Mouse (Mus musculus): ENCODE measurements around the gene Aftph. TPM values are rescaled to one million over a fixed set of nuclear protein-coding genes. Genes with fewer than 3 reads are reported as not detected.

Gene Aftph
- polyA plus RNA-seq, 1 experiment from 2014 or later: 21.2 TPM

DNA sequence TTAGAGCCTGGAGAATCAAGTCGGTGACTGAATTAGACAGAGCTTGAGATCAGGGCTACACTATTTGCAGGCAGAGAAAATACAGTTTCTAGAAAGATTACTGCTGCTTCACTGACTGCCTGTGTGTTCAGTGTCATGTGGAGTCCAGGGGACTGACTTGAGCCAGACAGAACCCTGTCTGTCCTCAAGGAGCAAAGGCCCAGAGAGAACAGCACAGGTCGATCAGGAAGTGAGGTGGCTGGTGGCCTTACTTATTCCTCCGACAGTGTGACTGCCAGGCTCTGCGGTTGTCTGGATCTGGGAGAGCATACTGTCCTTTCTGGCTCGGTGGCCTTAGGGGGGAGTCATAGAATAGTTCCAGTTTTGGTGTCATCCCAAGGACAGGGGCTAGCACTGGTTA is 60.6 kb downstream of the Aftph start:
- no peak overlapping the region for H3K27ac ChIP-seq (ENCODE audit: low read length)
- no peak overlapping the region for H3K9ac ChIP-seq (ENCODE audit: low read depth, low read length)
- no peak overlapping the region for H3K4me3 ChIP-seq (ENCODE audit: low read length)
- no peaks in the 10 kb centered on the region for H3K4me1 ChIP-seq (ENCODE audit: control insufficient read depth, insufficient read depth, low read length)
- no peaks in the 10 kb centered on the region for H3K9me3 ChIP-seq (ENCODE audit: control insufficient read depth, low read length)
- no peaks in the 10 kb centered on the region for H3K36me3 ChIP-seq (ENCODE audit: control insufficient read depth, insufficient read depth, low read length)
- no peak overlapping the region for H3K4me2 ChIP-seq (ENCODE audit: low read depth, low read length)
- ATAC-seq: no peak
- no peaks in the 10 kb centered on the region for H3K27me3 ChIP-seq (replicated peaks; ENCODE audit: control insufficient read depth, insufficient read depth, low read length)
- WGBS: 91% methylated on average over 5 of the region's 5 CpGs

DNA sequence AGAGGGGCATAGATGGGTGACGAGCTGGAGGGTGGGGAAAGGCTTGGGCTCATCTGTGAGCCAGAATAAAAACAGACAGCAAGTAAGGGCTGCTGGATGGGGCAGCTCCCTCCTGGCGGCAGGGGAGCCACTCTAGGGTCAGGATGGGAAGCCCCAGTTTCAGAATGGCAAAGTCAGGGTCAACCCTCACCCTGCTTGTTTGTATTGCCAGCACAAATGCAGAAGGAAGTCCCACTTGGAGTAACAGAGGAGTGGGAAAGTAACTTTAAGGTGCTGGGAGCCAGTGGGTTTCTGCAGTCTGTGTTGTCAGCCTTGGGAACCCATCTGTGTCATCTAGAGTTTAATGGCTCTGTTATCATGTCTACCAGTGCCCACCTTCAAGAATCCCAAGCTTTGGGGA is 62.0 kb downstream of the Aftph start:
- no peaks in the 10 kb centered on the region for H3K4me1 ChIP-seq (ENCODE audit: control insufficient read depth, insufficient read depth, low read length)
- no peak for ATAC-seq
- H3K27me3 ChIP-seq (replicated peaks; ENCODE audit: control insufficient read depth, insufficient read depth, low read length): no peaks in the 10 kb centered on the region
- WGBS: 70% methylated on average over 2 of the region's 2 CpGs
- H3K4me2 ChIP-seq (ENCODE audit: low read depth, low read length): no peak overlapping the region
- no peak overlapping the region for H3K4me3 ChIP-seq (ENCODE audit: low read length)
- no peaks in the 10 kb centered on the region for H3K9me3 ChIP-seq (ENCODE audit: control insufficient read depth, low read length)
- no peaks in the 10 kb centered on the region for H3K36me3 ChIP-seq (ENCODE audit: control insufficient read depth, insufficient read depth, low read length)
- H3K27ac ChIP-seq (ENCODE audit: low read length): no peak overlapping the region
- no peak overlapping the region for H3K9ac ChIP-seq (ENCODE audit: low read depth, low read length)

DNA sequence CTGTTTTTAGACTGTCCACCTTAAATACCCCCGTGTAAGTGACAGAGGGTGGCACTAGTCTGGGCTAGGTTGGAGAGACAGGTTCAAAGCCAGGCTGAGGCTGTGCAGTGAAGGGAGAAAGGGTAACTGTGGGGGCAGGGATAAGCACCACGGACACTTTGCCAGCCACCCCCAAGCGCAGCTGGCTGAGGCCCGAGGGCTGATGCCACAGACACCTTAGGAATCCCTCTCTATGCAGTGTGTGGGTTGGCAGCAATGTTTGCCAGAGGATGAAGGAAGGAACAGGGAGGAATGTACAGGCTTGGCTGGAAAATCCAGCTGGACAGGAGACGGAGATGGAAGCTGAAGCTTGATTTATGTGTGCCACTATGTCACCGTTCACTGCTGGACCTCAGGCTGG is 68.9 kb downstream of the Aftph start:
- H3K36me3 ChIP-seq (ENCODE audit: control insufficient read depth, insufficient read depth, low read length): no peaks in the 10 kb centered on the region
- no peak overlapping the region for H3K9ac ChIP-seq (ENCODE audit: low read depth, low read length)
- H3K9me3 ChIP-seq (ENCODE audit: control insufficient read depth, low read length): no peaks in the 10 kb centered on the region
- H3K27ac ChIP-seq (ENCODE audit: low read length): no peak overlapping the region
- H3K4me3 ChIP-seq (ENCODE audit: low read length): no peak overlapping the region
- no peak overlapping the region for H3K4me2 ChIP-seq (ENCODE audit: low read depth, low read length)
- H3K27me3 ChIP-seq (replicated peaks; ENCODE audit: control insufficient read depth, insufficient read depth, low read length): no peaks in the 10 kb centered on the region
- 74% methylated on average over 6 of the region's 6 CpGs for WGBS
- no peak for ATAC-seq
- no peaks in the 10 kb centered on the region for H3K4me1 ChIP-seq (ENCODE audit: control insufficient read depth, insufficient read depth, low read length)

DNA sequence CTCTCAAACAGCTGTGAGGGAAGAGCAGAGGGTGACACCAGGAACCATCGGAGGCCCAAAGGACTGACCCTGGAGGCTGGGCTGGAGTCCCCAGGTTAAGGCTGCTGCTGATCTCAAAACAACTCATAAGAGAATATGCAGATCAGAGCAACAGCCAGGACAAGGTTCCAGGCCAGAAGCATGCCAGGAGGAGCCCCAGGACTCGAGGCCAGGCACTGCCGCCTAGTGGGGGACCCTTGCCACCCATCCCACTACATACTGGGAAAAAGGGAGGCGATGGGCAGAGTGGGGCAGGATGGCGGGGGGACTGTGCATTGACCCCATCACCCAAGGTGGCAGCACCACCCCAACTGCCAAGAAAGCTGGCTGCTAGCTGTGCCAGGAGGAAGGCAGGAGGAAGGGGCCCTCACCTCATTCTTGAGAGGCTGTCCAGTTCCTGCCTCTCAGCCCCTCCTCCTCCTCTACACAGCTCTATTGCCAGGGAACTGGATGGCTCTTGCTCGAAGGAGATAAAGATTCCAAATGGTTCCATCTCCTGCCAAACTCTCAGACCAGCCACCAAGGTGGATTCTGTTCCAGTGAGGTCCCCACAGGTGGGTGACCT is 69.5 kb downstream of the Aftph start:
- no peak overlapping the region for H3K9ac ChIP-seq (ENCODE audit: low read depth, low read length)
- ATAC-seq: no peak
- no peaks in the 10 kb centered on the region for H3K27me3 ChIP-seq (replicated peaks; ENCODE audit: control insufficient read depth, insufficient read depth, low read length)
- 58% methylated on average over 6 of the region's 6 CpGs for WGBS
- H3K4me1 ChIP-seq (ENCODE audit: control insufficient read depth, insufficient read depth, low read length): no peaks in the 10 kb centered on the region
- no peak overlapping the region for H3K4me3 ChIP-seq (ENCODE audit: low read length)
- H3K4me2 ChIP-seq (ENCODE audit: low read depth, low read length): no peak overlapping the region
- H3K36me3 ChIP-seq (ENCODE audit: control insufficient read depth, insufficient read depth, low read length): no peaks in the 10 kb centered on the region
- no peaks in the 10 kb centered on the region for H3K9me3 ChIP-seq (ENCODE audit: control insufficient read depth, low read length)
- H3K27ac ChIP-seq (ENCODE audit: low read length): no peak overlapping the region

DNA sequence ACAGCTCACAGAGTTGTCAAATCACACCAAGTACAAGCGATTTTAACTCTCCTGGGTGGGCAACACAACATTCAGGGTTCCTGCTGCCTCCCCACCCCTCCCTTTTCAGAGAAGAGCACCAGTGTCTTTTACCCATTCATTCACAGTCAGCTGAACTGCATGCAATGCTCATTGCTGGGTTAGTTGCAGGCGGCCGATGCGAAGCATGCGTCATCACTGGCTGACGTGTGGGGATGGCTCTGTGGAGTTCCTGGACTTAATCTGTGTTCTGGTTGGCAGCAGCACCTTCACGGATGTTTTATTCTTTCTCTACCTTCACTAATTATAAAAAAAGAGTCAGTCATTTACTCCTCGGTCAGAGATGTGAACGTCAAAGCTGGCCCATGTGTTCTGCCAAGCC is 76.5 kb downstream of the Aftph start:
- Histone ChIP-seq H3K4me1 (ENCODE audit: control insufficient read depth, insufficient read depth, low read length) (no peaks in the 10 kb centered on the region), H3K9me3 (ENCODE audit: control insufficient read depth, low read length) (no peaks in the 10 kb centered on the region), H3K4me2 (ENCODE audit: low read depth, low read length) (no peak overlapping the region), H3K36me3 (ENCODE audit: control insufficient read depth, insufficient read depth, low read length) (no peaks in the 10 kb centered on the region), H3K4me3 (ENCODE audit: low read length) (no peak overlapping the region), H3K9ac (ENCODE audit: low read depth, low read length) (no peak overlapping the region), H3K27me3 (replicated peaks; ENCODE audit: control insufficient read depth, insufficient read depth, low read length) (no peaks in the 10 kb centered on the region), H3K27ac (ENCODE audit: low read length) (no peak overlapping the region)
- 77% methylated on average over 9 of the region's 9 CpGs for WGBS
- ATAC-seq: no peak

DNA sequence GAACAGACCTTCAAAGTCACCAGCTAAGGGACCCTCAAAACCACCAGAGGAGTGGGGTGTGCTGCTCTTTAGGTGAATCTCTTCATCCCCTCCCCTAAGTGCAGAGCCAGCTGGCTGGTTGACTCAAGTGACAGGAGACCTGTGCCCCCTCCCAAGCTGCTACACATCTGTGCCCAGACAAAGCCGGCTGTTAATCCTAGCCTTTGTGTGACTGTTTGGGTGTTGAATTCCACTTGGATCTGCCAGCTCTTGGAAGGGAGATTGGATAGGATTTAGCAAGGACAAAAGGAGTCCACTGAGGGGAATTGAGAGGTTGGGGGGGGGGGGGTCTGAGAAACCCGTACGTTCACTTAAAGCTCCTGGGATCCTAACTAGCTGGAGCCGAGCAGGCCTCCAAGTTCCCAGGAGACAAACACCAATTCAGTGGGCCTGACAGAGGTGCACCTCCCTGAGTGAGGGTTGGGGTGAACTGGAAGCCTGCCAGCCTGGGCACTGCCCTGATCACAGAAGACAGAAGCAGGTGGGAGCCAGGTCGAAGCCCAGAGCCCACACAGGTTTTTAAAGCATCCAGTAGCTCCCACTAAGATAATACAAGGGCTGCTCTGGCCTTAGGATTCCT is 77.7 kb downstream of the Aftph start:
- H3K9me3 ChIP-seq (ENCODE audit: control insufficient read depth, low read length): no peaks in the 10 kb centered on the region
- H3K4me2 ChIP-seq (ENCODE audit: low read depth, low read length): no peak overlapping the region
- no peaks in the 10 kb centered on the region for H3K27me3 ChIP-seq (replicated peaks; ENCODE audit: control insufficient read depth, insufficient read depth, low read length)
- no peak overlapping the region for H3K9ac ChIP-seq (ENCODE audit: low read depth, low read length)
- no peaks in the 10 kb centered on the region for H3K36me3 ChIP-seq (ENCODE audit: control insufficient read depth, insufficient read depth, low read length)
- 59% methylated on average over 5 of the region's 5 CpGs for WGBS
- no peak overlapping the region for H3K27ac ChIP-seq (ENCODE audit: low read length)
- ATAC-seq: no peak
- H3K4me1 ChIP-seq (ENCODE audit: control insufficient read depth, insufficient read depth, low read length): no peaks in the 10 kb centered on the region
- no peak overlapping the region for H3K4me3 ChIP-seq (ENCODE audit: low read length)

DNA sequence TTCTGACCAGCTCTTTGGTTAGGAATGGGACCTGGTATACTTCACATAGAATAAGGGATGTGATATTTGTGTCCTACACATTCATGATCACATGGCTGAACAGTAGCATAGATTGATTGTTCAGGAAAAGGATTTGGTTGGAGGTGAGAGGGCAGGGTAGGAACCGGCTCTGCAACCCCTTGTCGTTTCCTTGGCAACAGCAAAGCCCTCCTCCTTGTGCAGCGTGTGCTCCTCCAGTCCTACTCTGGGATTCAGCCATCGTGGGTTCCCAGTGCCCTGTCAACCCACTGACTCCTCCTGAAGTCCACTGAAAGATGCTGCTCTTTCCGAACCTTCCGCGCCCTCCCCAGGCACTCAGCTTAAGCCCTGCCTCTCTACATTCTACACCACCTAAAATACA is 78.6 kb downstream of the Aftph start:
- Histone ChIP-seq H3K27me3 (replicated peaks; ENCODE audit: control insufficient read depth, insufficient read depth, low read length) (no peaks in the 10 kb centered on the region), H3K36me3 (ENCODE audit: control insufficient read depth, insufficient read depth, low read length) (no peaks in the 10 kb centered on the region), H3K4me3 (ENCODE audit: low read length) (no peak overlapping the region), H3K4me1 (ENCODE audit: control insufficient read depth, insufficient read depth, low read length) (no peaks in the 10 kb centered on the region), H3K27ac (ENCODE audit: low read length) (no peak overlapping the region), H3K9me3 (ENCODE audit: control insufficient read depth, low read length) (no peaks in the 10 kb centered on the region), H3K9ac (ENCODE audit: low read depth, low read length) (no peak overlapping the region), H3K4me2 (ENCODE audit: low read depth, low read length) (no peak overlapping the region)
- WGBS: 51% methylated on average over 7 of the region's 7 CpGs
- ATAC-seq: no peak

DNA sequence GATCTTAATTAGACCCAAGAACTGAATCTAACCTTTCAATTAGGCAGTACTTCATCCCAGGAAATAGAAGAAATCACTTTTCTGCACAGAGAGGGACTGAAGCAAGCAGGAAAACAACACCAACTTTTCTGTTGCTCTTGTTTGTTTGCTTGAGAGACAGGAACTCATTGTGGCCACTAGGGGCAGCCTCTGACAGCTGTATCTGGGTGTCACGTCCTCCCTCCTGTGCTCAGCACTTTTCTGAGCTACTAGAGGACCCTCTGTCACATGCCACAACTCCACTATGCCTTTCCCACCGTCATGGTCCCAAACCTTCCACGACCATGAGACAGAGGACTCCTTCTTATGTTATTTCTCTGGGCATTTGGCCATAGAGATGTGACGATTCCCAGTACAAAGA is 79.7 kb downstream of the Aftph start:
- Histone ChIP-seq H3K27me3 (replicated peaks; ENCODE audit: control insufficient read depth, insufficient read depth, low read length) (no peaks in the 10 kb centered on the region), H3K9me3 (ENCODE audit: control insufficient read depth, low read length) (no peaks in the 10 kb centered on the region), H3K4me1 (ENCODE audit: control insufficient read depth, insufficient read depth, low read length) (no peaks in the 10 kb centered on the region), H3K27ac (ENCODE audit: low read length) (no peak overlapping the region), H3K36me3 (ENCODE audit: control insufficient read depth, insufficient read depth, low read length) (no peaks in the 10 kb centered on the region), H3K4me2 (ENCODE audit: low read depth, low read length) (no peak overlapping the region), H3K9ac (ENCODE audit: low read depth, low read length) (no peak overlapping the region), H3K4me3 (ENCODE audit: low read length) (no peak overlapping the region)
- no peak for ATAC-seq
- WGBS: 32% methylated on average over 4 of the region's 4 CpGs

DNA sequence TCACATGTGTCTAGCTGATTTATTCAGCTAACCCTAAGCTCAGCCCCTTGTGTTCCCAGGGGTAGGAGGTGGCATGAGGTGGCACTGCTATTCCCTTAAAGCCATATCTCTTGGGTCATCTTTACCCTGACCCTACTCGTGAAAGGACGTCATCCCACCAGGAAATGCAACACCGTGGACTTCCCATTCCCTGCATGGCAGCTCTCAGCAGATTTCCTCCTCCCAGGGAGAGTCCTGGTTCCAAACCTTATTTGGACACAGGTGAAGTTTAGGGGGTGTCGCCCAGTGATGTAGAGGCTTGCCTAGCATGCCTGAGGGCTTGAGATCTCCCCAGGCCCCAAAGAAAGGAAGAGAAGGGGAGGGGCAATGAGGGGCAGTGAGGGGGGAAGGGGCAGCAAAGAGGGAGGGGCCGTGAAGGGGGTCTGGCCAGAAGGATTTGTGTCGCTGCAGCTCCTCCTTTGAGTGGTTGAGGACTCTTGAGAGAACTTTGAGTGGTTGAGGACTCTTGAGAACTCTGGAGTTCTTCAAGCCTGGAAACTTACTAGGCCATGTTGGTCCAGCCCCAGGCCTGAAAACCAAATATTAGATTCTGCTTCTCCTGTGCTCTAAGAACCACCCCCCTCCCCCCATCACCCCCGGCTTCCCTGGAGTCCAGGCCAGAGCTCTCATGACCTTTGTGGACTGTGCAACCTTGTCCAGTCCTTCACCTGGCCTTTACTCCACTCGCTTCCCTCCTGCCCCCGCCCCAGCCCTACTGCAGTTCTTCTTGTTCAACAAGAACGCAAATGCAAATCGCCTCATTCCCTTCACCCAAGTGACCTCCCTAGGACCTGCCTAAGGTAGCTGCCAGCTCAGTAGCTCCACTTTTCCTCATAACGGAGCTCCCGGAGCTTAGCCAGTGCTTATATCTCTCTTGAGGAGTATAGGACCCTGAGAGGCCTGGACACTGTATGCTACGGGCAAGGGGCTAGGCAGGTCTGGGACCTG is 81.0 kb downstream of the Aftph start:
- ATAC-seq: no peak
- WGBS: 79% methylated on average over 14 of the region's 14 CpGs
- Histone ChIP-seq H3K27me3 (replicated peaks; ENCODE audit: control insufficient read depth, insufficient read depth, low read length) (no peaks in the 10 kb centered on the region), H3K4me1 (ENCODE audit: control insufficient read depth, insufficient read depth, low read length) (peaks cover 10% of the 10 kb centered on the region), H3K4me3 (ENCODE audit: low read length) (no peak overlapping the region), H3K4me2 (ENCODE audit: low read depth, low read length) (no peak overlapping the region), H3K36me3 (ENCODE audit: control insufficient read depth, insufficient read depth, low read length) (no peaks in the 10 kb centered on the region), H3K9me3 (ENCODE audit: control insufficient read depth, low read length) (no peaks in the 10 kb centered on the region), H3K27ac (ENCODE audit: low read length) (no peak overlapping the region), H3K9ac (ENCODE audit: low read depth, low read length) (no peak overlapping the region)

Data from intestine, embryonic 16.5 days (tissue).